13 mouse cellular contexts compared by ENCODE assay signal in genomic region chr8:11885881-11886699, GRCm38 (mm10). TPM values are rescaled to one million over a fixed set of nuclear protein-coding genes. Genes with fewer than 3 reads are reported as not detected.
DNase-seq lines count a peak whose midpoint lies in the region; ATAC-seq lines count a peak whose summit lies in the region.
"Had no signal": no experiment of that assay in that cellular context is flagged by ENCODE, and none has a peak within 500 bp of the region (broad histone marks: within the 10 kb centered on the region; RNA-seq: fewer than 3 reads in every experiment).

No protein-coding gene starts in this region.

- DNase-seq in right cerebral cortex, postnatal 14 days: peak; percentile 7
- no peak for DNase-seq in right cerebral cortex, adult 18-20 months
- DNase-seq in midbrain, embryonic 10.5 days (ENCODE audit: low spot score): peak; percentile 24
- DNase-seq in gastrocnemius, postnatal 36 days: no peak
- no peak for DNase-seq in kidney, postnatal 14 days
- no peak for DNase-seq in lung, postnatal 14 days
- DNase-seq: heart, postnatal 14 days had no signal

- peak; percentile 83 for ATAC-seq in forebrain, embryonic 15.5 days (replicated peaks)
- ATAC-seq: lung, postnatal 0 days had no signal

- no peaks in the 10 kb centered on the region for H3K36me3 ChIP-seq in forebrain, embryonic 15.5 days
- H3K36me3 ChIP-seq in midbrain, embryonic 10.5 days: no peaks in the 10 kb centered on the region
- H3K36me3 ChIP-seq: embryonic facial prominence, embryonic 13.5 days; stomach, embryonic 15.5 days had no signal

- no peaks in the 10 kb centered on the region for H3K27me3 ChIP-seq in forebrain, embryonic 15.5 days
- H3K27me3 ChIP-seq in midbrain, embryonic 10.5 days (ENCODE audit: low read depth, poor library complexity, severe bottlenecking): no peaks in the 10 kb centered on the region
- H3K27me3 ChIP-seq: embryonic facial prominence, embryonic 13.5 days; stomach, embryonic 15.5 days had no signal

- peak overlapping the region; percentile 82 for H3K27ac ChIP-seq in forebrain, embryonic 15.5 days (replicated peaks)
- peak overlapping the region; percentile 87 for H3K27ac ChIP-seq in midbrain, embryonic 10.5 days (replicated peaks)
- H3K27ac ChIP-seq: embryonic facial prominence, embryonic 13.5 days; stomach, embryonic 15.5 days had no signal

- H3K4me1 ChIP-seq in forebrain, embryonic 15.5 days: peaks cover 23% of the 10 kb centered on the region
- H3K4me1 ChIP-seq in midbrain, embryonic 10.5 days: peaks cover 43% of the 10 kb centered on the region
- H3K4me1 ChIP-seq: embryonic facial prominence, embryonic 13.5 days; stomach, embryonic 15.5 days had no signal

- H3K4me2 ChIP-seq in forebrain, embryonic 15.5 days (replicated peaks): no peak overlapping the region
- H3K4me2 ChIP-seq: embryonic facial prominence, embryonic 13.5 days; stomach, embryonic 15.5 days had no signal

- intact Hi-C loops in gastrocnemius, postnatal 36 days (cut with DNase I): no loop called here

- WGBS in forebrain, embryonic 15.5 days: 26% methylated on average over 12 of the region's 12 CpGs
- WGBS in midbrain, embryonic 10.5 days: 47% methylated on average over 12 of the region's 12 CpGs

- H3K9me3 ChIP-seq in forebrain, embryonic 15.5 days: 0 out of 2 replicates have a peak, but pooled peaks cover 6% of the 10 kb centered on the region
- peaks cover 16% of the 10 kb centered on the region for H3K9me3 ChIP-seq in midbrain, embryonic 10.5 days (replicated peaks)
- H3K9me3 ChIP-seq: stomach, embryonic 15.5 days had no signal

- no peak overlapping the region for H3K4me3 ChIP-seq in forebrain, embryonic 15.5 days
- no peak overlapping the region for H3K4me3 ChIP-seq in midbrain, embryonic 10.5 days
- H3K4me3 ChIP-seq: embryonic facial prominence, embryonic 13.5 days; stomach, embryonic 15.5 days had no signal

- H3K9ac ChIP-seq in forebrain, embryonic 15.5 days (replicated peaks): 0 out of 2 replicates have a peak overlapping the region, but pooled peaks have one; percentile 23
- H3K9ac ChIP-seq: embryonic facial prominence, embryonic 13.5 days; stomach, embryonic 15.5 days had no signal

RNA-seq across cellular contexts. Expression of gene Tex29, which starts 45.8 kb away (rescaled TPM):
- polyA plus RNA-seq in forebrain, embryonic 15.5 days (2015; fragmentation: Nextera tagmentation; extraction: Ambion mirVana): 0.59 and 1.4 TPM in 2 replicates
- 0.20 TPM in 1 of 2 replicates, not detected in the other for polyA plus RNA-seq in midbrain, embryonic 10.5 days (2016; fragmentation: Nextera tagmentation; extraction: Ambion mirVana)
- not detected for total RNA-seq in gastrocnemius, postnatal 36 days (2021)
- total RNA-seq: CH12.LX; gastrocnemius, postnatal 4 days; heart, postnatal 14 days had no signal
- polyA plus RNA-seq: embryonic facial prominence, embryonic 13.5 days; stomach, embryonic 15.5 days had no signal

Comparison
In these comparisons a context has a peak if more than half of its experiments do, and no peak if none do; other contexts are left out.
1. DNase-seq: peak in right cerebral cortex, postnatal 14 days (single experiment) and midbrain, embryonic 10.5 days (single experiment); none in right cerebral cortex, adult 18-20 months (single experiment), gastrocnemius, postnatal 36 days (0 of 2), kidney, postnatal 14 days (single experiment) and lung, postnatal 14 days (single experiment).